Mouse (Mus musculus): ENCODE results near the gene Fbxo41. TPM values are rescaled to one million over a fixed set of nuclear protein-coding genes. Genes with fewer than 3 reads are reported as not detected.

Fbxo41 gene
- polyA plus RNA-seq, 1 experiment from 2014 or later: 0.46 TPM

DNA sequence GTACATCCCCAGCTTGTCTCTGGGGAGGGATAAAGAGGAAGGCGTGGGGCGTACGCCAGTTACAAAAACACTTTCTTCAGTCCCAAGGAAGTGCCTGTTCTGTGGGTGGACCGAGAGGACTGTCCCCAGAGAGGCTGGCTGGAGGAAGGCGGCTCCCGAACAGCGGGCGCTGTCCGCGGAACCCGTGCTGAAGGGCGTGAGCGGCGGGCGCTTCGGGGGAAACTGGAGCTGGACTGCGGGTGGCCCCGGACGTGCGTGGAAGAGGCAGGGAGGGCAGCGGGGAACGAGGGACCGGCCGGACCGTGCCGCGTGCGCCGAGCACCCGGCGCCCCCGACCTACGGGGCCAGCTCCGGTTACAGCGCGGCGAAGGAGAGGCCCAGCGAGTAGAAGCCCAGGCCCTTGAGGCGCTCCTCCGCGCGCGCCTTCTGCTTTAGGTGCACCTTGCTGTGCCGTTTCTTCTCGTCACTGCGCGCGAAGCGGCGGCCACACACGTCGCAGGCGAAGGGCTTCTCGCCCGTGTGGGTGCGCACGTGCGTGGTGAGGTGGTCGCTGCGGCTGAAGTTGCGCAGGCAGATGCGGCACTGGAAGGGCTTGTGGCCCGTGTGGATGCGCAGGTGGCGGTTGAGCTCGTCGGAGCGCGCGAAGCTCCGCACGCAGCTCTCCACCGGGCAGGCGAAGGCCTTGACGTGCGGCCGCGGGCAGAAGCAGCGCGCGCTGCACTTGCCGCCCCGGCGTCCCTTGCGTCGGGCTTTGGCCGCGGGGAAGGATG lies 8.7 kb upstream of the Fbxo41 start:
- DNase-seq (ENCODE audit: low spot score): peak; percentile 79
- peaks cover 28% of the 10 kb centered on the region for H3K4me1 ChIP-seq
- H3K27me3 ChIP-seq (replicated peaks; ENCODE audit: low read depth, poor library complexity, severe bottlenecking): peaks cover 88% of the 10 kb centered on the region
- peak overlapping the region; percentile 61 for H3K4me3 ChIP-seq
- no peaks in the 10 kb centered on the region for H3K9me3 ChIP-seq
- WGBS: under 1% methylated on average over 88 of the region's 88 CpGs
- H3K36me3 ChIP-seq (replicated peaks): no peaks in the 10 kb centered on the region
- no peak overlapping the region for H3K27ac ChIP-seq (replicated peaks)

DNA sequence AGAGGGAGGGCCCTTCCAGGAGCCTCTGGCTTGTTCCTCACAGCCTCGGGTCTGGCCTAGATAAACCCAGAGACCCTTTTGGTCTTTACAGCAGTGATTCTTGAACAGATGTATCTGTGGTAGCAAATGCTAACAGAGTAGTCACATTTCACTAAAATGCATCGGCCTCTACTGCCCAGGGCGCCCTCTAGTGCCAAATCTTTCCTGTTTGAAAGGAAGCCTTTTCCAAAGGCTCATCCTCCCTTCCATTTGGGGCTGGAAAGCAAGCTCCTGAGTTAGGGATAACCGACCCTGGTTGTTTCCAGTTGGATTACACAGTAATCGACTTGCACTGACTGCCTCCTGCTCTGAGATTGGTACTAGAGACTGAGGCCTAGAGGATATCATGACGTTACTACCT lies 7.7 kb upstream of the Fbxo41 start:
- peak; percentile 51 for DNase-seq (ENCODE audit: low spot score)
- H3K27ac ChIP-seq (replicated peaks): no peak overlapping the region
- H3K27me3 ChIP-seq (replicated peaks; ENCODE audit: low read depth, poor library complexity, severe bottlenecking): peaks cover 85% of the 10 kb centered on the region
- H3K4me1 ChIP-seq: peaks cover 28% of the 10 kb centered on the region
- no peaks in the 10 kb centered on the region for H3K9me3 ChIP-seq
- no peaks in the 10 kb centered on the region for H3K36me3 ChIP-seq (replicated peaks)
- no peak overlapping the region for H3K4me3 ChIP-seq
- WGBS: 2% methylated on average over 6 of the region's 6 CpGs

- H3K4me3 ChIP-seq: no peak overlapping the region
- no peaks in the 10 kb centered on the region for H3K9me3 ChIP-seq
- no peak overlapping the region for H3K27ac ChIP-seq (replicated peaks)
- peaks cover 25% of the 10 kb centered on the region for H3K4me1 ChIP-seq
- no peak for DNase-seq (ENCODE audit: low spot score)
- peaks cover 85% of the 10 kb centered on the region for H3K27me3 ChIP-seq (replicated peaks; ENCODE audit: low read depth, poor library complexity, severe bottlenecking)
- 37% methylated on average over 5 of the region's 5 CpGs for WGBS
- H3K36me3 ChIP-seq (replicated peaks): no peaks in the 10 kb centered on the region
Observed at GRCm38 (mm10) chr6:85508602-85509001, 5.8 kb upstream of the Fbxo41 start.

DNA sequence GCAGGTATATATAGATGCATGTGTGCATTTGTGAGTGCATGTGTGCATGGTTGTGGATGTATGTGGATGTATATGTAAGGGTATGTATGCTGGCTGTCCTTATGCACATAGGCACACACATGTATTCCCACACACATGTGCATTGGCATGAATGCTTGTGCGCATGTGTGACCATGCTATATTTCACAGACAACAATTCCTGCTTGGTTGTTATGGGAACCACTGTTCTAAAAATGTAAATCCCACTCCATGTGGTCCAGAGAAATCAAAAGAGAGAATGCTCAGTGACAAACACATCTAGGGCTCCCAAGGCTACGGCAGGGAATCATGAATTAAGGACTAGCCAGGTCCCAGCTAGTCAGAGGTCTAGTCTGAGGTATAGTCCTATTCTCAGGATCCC lies 2.1 kb upstream of the Fbxo41 start:
- H3K36me3 ChIP-seq (replicated peaks): no peaks in the 10 kb centered on the region
- H3K9me3 ChIP-seq: no peaks in the 10 kb centered on the region
- H3K4me1 ChIP-seq: peaks cover 21% of the 10 kb centered on the region
- H3K27ac ChIP-seq (replicated peaks): no peak overlapping the region
- no peak for DNase-seq (ENCODE audit: low spot score)
- H3K27me3 ChIP-seq (replicated peaks; ENCODE audit: low read depth, poor library complexity, severe bottlenecking): peaks cover 81% of the 10 kb centered on the region
- no peak overlapping the region for H3K4me3 ChIP-seq
- 84% methylated on average over 2 of the region's 2 CpGs for WGBS

DNA sequence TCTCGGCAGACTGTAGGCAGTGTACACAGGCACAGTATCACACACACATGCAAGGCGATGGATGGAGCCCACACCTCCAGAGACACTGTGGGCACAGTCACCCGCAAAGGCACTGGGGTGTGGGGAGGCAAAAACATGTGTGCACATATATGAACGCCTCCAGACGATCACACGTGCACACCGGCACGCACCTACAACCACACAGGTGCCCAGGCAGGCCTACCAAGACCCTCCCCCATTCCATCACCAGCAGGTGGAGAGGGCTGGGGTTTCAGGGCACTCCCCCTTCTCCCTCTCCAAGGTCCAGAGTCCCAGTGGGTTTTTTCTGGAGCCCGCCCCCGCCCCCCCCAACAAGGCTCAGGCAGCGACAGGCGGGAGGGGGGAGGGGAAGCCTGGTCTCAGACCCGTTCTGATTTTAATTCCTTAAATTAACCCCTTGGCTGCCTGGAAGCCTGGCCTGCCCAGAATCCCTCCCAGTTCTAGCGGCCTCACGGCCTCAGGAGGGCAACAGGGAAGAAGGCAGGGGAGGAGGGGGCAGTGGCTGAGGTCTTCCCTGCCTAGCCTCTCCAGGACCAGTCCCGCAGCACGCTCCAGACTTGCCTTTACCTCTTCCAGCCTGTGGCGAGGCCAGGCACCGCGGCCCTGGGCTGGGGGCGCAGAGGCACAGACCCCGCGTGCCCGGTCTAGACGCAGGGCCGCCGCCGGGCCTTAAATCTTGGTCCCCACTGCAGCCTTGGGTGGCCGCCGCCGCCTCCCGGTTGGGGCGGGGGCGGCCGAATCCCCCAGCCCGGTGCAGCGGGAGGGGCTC lies 487 bp downstream of the Fbxo41 start:
- under 1% methylated on average over 37 of the region's 37 CpGs for WGBS
- DNase-seq (ENCODE audit: low spot score): peak; percentile 58
- Histone ChIP-seq H3K36me3 (replicated peaks) (no peaks in the 10 kb centered on the region), H3K27ac (replicated peaks) (peak overlapping the region; percentile 80), H3K27me3 (replicated peaks; ENCODE audit: low read depth, poor library complexity, severe bottlenecking) (peaks cover 59% of the 10 kb centered on the region), H3K4me1 (peaks cover 21% of the 10 kb centered on the region), H3K9me3 (no peaks in the 10 kb centered on the region), H3K4me3 (peak overlapping the region; percentile 83)

- Histone ChIP-seq H3K27ac (replicated peaks) (no peak overlapping the region), H3K36me3 (replicated peaks) (no peaks in the 10 kb centered on the region), H3K4me3 (peak overlapping the region; percentile 83), H3K4me1 (peaks cover 21% of the 10 kb centered on the region), H3K27me3 (replicated peaks; ENCODE audit: low read depth, poor library complexity, severe bottlenecking) (peaks cover 59% of the 10 kb centered on the region), H3K9me3 (no peaks in the 10 kb centered on the region)
- 12% methylated on average over 6 of the region's 6 CpGs for WGBS
- DNase-seq (ENCODE audit: low spot score): no peak
Observed at GRCm38 (mm10) chr6:85501571-85502102, 1.2 kb downstream of the Fbxo41 start.

GRCm38 (mm10) chr6:85500416-85500815 lies 2.4 kb downstream of the Fbxo41 start:
- no peak overlapping the region for H3K27ac ChIP-seq (replicated peaks)
- H3K9me3 ChIP-seq: no peaks in the 10 kb centered on the region
- H3K4me1 ChIP-seq: peaks cover 21% of the 10 kb centered on the region
- no peak overlapping the region for H3K4me3 ChIP-seq
- 81% methylated on average over 1 of the region's 1 CpGs for WGBS
- H3K36me3 ChIP-seq (replicated peaks): no peaks in the 10 kb centered on the region
- H3K27me3 ChIP-seq (replicated peaks; ENCODE audit: low read depth, poor library complexity, severe bottlenecking): peaks cover 51% of the 10 kb centered on the region
- DNase-seq (ENCODE audit: low spot score): no peak

GRCm38 (mm10) chr6:85498147-85498546 lies 4.6 kb downstream of the Fbxo41 start:
- H3K9me3 ChIP-seq: no peaks in the 10 kb centered on the region
- peaks cover 29% of the 10 kb centered on the region for H3K27me3 ChIP-seq (replicated peaks; ENCODE audit: low read depth, poor library complexity, severe bottlenecking)
- H3K27ac ChIP-seq (replicated peaks): no peak overlapping the region
- 67% methylated on average over 9 of the region's 9 CpGs for WGBS
- peak; percentile 39 for DNase-seq (ENCODE audit: low spot score)
- no peak overlapping the region for H3K4me3 ChIP-seq
- peaks cover 19% of the 10 kb centered on the region for H3K4me1 ChIP-seq
- no peaks in the 10 kb centered on the region for H3K36me3 ChIP-seq (replicated peaks)

GRCm38 (mm10) chr6:85496976-85497375 lies 5.8 kb downstream of the Fbxo41 start:
- no peaks in the 10 kb centered on the region for H3K9me3 ChIP-seq
- H3K4me1 ChIP-seq: peaks cover 7% of the 10 kb centered on the region
- H3K36me3 ChIP-seq (replicated peaks): no peaks in the 10 kb centered on the region
- no peak for DNase-seq (ENCODE audit: low spot score)
- H3K4me3 ChIP-seq: no peak overlapping the region
- no peak overlapping the region for H3K27ac ChIP-seq (replicated peaks)
- H3K27me3 ChIP-seq (replicated peaks; ENCODE audit: low read depth, poor library complexity, severe bottlenecking): peaks cover 17% of the 10 kb centered on the region

DNA sequence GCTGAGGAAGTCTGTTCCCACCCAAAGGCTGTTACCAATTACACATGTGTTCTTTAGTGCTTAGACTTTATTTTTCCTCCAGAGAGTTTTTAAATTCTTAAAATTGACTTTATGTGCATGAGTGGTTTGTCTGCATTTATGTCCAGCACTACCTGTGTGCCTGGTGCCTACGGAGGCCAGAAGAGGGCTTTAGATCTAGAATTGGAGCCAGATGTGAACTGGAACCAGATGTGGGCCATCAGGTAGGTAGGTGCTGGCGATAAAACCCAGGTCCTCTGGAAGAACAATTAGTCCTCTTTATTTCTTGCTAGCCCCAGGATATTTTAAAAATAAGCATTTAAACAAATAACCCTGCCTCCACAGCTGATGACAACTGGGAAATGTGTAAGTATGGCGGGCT lies 11.2 kb downstream of the Fbxo41 start:
- Histone ChIP-seq H3K27me3 (replicated peaks; ENCODE audit: low read depth, poor library complexity, severe bottlenecking) (peaks cover 21% of the 10 kb centered on the region), H3K36me3 (replicated peaks) (no peaks in the 10 kb centered on the region), H3K4me1 (peaks cover 15% of the 10 kb centered on the region), H3K4me3 (no peak overlapping the region), H3K27ac (replicated peaks) (no peak overlapping the region), H3K9me3 (no peaks in the 10 kb centered on the region)
- WGBS: 57% methylated on average over 3 of the region's 3 CpGs
- DNase-seq (ENCODE audit: low spot score): no peak

- Histone ChIP-seq H3K36me3 (replicated peaks) (no peaks in the 10 kb centered on the region), H3K27me3 (replicated peaks; ENCODE audit: low read depth, poor library complexity, severe bottlenecking) (peaks cover 35% of the 10 kb centered on the region), H3K9me3 (no peaks in the 10 kb centered on the region), H3K4me1 (peaks cover 15% of the 10 kb centered on the region), H3K27ac (replicated peaks) (no peak overlapping the region), H3K4me3 (no peak overlapping the region)
- DNase-seq (ENCODE audit: low spot score): no peak
- whole genome bisulfite sequencing: 89% methylated on average over 4 of the region's 4 CpGs
Observed at GRCm38 (mm10) chr6:85490252-85490651, 12.5 kb downstream of the Fbxo41 start.

GRCm38 (mm10) chr6:85489717-85490116 lies 13.1 kb downstream of the Fbxo41 start:
- no peak for DNase-seq (ENCODE audit: low spot score)
- H3K27me3 ChIP-seq (replicated peaks; ENCODE audit: low read depth, poor library complexity, severe bottlenecking): peaks cover 40% of the 10 kb centered on the region
- no peaks in the 10 kb centered on the region for H3K9me3 ChIP-seq
- no peaks in the 10 kb centered on the region for H3K36me3 ChIP-seq (replicated peaks)
- H3K4me3 ChIP-seq: no peak overlapping the region
- WGBS: 83% methylated on average over 3 of the region's 3 CpGs
- H3K4me1 ChIP-seq: peaks cover 17% of the 10 kb centered on the region
- H3K27ac ChIP-seq (replicated peaks): no peak overlapping the region

GRCm38 (mm10) chr6:85488510-85488909 lies 14.3 kb downstream of the Fbxo41 start:
- Histone ChIP-seq H3K4me3 (no peak overlapping the region), H3K4me1 (peaks cover 28% of the 10 kb centered on the region), H3K36me3 (replicated peaks) (no peaks in the 10 kb centered on the region), H3K27ac (replicated peaks) (no peak overlapping the region), H3K9me3 (no peaks in the 10 kb centered on the region), H3K27me3 (replicated peaks; ENCODE audit: low read depth, poor library complexity, severe bottlenecking) (peaks cover 52% of the 10 kb centered on the region)
- 61% methylated on average over 4 of the region's 4 CpGs for WGBS
- DNase-seq (ENCODE audit: low spot score): no peak

Measured in embryonic facial prominence, embryonic 10.5 days (tissue).